Mouse (Mus musculus) midbrain, embryonic 15.5 days (tissue): Measurements from ENCODE around the gene Rere. TPM values are rescaled to one million over a fixed set of nuclear protein-coding genes. Genes with fewer than 3 reads are reported as not detected.
A peak's percentile ranks its signal among the peaks of the same experiment; 100 is the strongest.

Experiments
- ATAC-seq: fragments of 200-750 bp; cut with Nextera tagmentation; replicated peaks from 2 replicates; pipeline ENCODE4 v1.8.0; 2017; ENCODE audit warnings: moderate TSS enrichment
- H3K27ac ChIP-seq: fragments of 300-500 bp; sonication (generic); 2 replicates; pipeline ENCODE4 v1.5.1; 2015; ENCODE audit warnings: mild to moderate bottlenecking, inconsistent platforms
- H3K27me3 ChIP-seq: fragments of 300-500 bp; sonication (generic); replicated peaks from 2 replicates; pipeline ENCODE4 v1.6.1; 2015; ENCODE audit warnings: inconsistent platforms
- H3K36me3 ChIP-seq: fragments of 300-500 bp; sonication (generic); replicated peaks from 2 replicates; pipeline ENCODE4 v1.6.1; 2015; ENCODE audit warnings: inconsistent platforms
- H3K4me1 ChIP-seq: fragments of 300-500 bp; sonication (generic); 2 replicates; pipeline ENCODE4 v1.6.1; 2015; ENCODE audit warnings: inconsistent platforms
- H3K4me2 ChIP-seq: fragments of 300-500 bp; sonication (generic); 2 replicates; pipeline ENCODE4 v1.6.1; 2015; ENCODE audit warnings: inconsistent platforms, mild to moderate bottlenecking, moderate library complexity
- H3K4me3 ChIP-seq: fragments of 300-500 bp; sonication (generic); 2 replicates; pipeline ENCODE4 v1.5.1; 2015; ENCODE audit warnings: mild to moderate bottlenecking, inconsistent platforms
- H3K9ac ChIP-seq: fragments of 300-500 bp; sonication (generic); 2 replicates; pipeline ENCODE4 v1.6.1; 2015; ENCODE audit warnings: mild to moderate bottlenecking, inconsistent platforms
- H3K9me3 ChIP-seq: fragments of 300-500 bp; sonication (generic); 2 replicates; pipeline ENCODE4 v1.6.1; 2016; ENCODE audit warnings: inconsistent platforms
- WGBS: fragments of 180-500 bp; shearing (Covaris S2); methylation state at CpG from one replicate; pipeline ENCODE4 v1.1.7; 2015; ENCODE audit warnings: mixed read lengths; 5-methylcytosine and 5-hydroxymethylcytosine counted together
- polyA plus RNA-seq: library from polyadenylated mRNA; unstranded; fragments of >200 nt; fragmentation: Nextera tagmentation; extraction: Ambion mirVana; gene quantifications from 2 replicates; pipeline ENCODE4 v1.2.1, GENCODE M21; 2015

The Rere gene
- polyA plus RNA-seq, 1 experiment from 2014 or later: 37.4 TPM

GRCm38 (mm10) chr4:150294870-150295269, 13.4 kb downstream of the Rere start:
- no peak overlapping the region for H3K4me3 ChIP-seq
- no peak overlapping the region for H3K9ac ChIP-seq
- H3K27ac ChIP-seq: no peak overlapping the region
- no peaks in the 10 kb centered on the region for H3K27me3 ChIP-seq
- 93% methylated on average over 7 of the region's 7 CpGs for WGBS
- no peak for ATAC-seq
- no peaks in the 10 kb centered on the region for H3K9me3 ChIP-seq
- H3K36me3 ChIP-seq: no peaks in the 10 kb centered on the region
- no peak overlapping the region for H3K4me2 ChIP-seq
- H3K4me1 ChIP-seq: peaks cover 6% of the 10 kb centered on the region; the same call in 1 of the 2 replicates

DNA sequence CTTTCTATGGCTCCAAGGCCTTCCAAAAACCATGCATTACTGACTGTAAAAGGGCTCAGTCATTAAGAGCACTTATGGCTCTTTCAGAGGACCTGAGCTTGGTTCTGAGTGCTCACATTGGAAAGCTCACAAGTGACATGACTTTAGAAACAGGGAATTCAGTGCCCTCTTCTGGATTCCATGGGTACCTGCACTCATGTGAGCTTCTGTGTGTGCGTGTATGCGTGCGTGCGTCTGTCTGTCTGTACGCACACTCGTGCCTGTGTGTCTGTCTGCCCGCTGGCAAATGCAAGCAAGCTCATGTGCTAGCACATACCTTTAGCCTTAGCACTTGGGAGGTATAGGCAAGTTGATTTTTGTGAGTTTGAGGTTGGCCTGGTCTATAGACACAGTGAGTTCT, 14.5 kb downstream of the Rere start:
- 88% methylated on average over 7 of the region's 7 CpGs for WGBS
- Histone ChIP-seq H3K4me1 (peaks cover 6% of the 10 kb centered on the region; the same call in 1 of the 2 replicates), H3K9ac (no peak overlapping the region), H3K4me2 (no peak overlapping the region), H3K27me3 (no peaks in the 10 kb centered on the region), H3K27ac (no peak overlapping the region), H3K9me3 (no peaks in the 10 kb centered on the region), H3K4me3 (no peak overlapping the region), H3K36me3 (no peaks in the 10 kb centered on the region)
- no peak for ATAC-seq

DNA sequence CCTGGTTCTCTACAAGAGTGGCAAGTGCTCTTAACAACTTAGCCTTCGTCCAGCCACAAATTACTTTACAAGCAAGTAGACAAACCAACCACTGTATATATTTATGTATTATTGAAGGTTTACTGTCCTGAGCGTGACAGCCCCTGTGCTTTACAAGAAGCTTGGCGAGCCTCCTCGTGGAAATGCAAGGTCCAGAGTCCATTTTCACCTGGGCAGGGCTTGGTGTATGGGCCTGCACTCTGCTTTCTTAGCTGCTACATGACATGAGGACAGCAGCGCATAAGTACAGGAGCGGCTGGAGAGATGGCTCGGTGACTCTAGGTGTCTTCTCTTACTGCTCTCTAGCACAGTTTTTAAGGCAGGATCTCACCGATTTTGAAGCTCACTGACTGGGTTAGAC, 21.3 kb downstream of the Rere start:
- H3K27me3 ChIP-seq: no peaks in the 10 kb centered on the region
- H3K27ac ChIP-seq: no peak overlapping the region
- H3K9me3 ChIP-seq: no peaks in the 10 kb centered on the region
- no peaks in the 10 kb centered on the region for H3K36me3 ChIP-seq
- WGBS: 93% methylated on average over 8 of the region's 8 CpGs
- H3K4me1 ChIP-seq: peaks cover 36% of the 10 kb centered on the region
- no peak overlapping the region for H3K4me2 ChIP-seq
- H3K9ac ChIP-seq: no peak overlapping the region
- no peak for ATAC-seq
- H3K4me3 ChIP-seq: no peak overlapping the region

- 78% methylated on average over 2 of the region's 2 CpGs for WGBS
- no peak for ATAC-seq
These were observed 25.3 kb downstream of the Rere start for GRCm38 (mm10) chr4:150306701-150307100.

GRCm38 (mm10) chr4:150307226-150307625, 25.8 kb downstream of the Rere start:
- Histone ChIP-seq H3K4me1 (peaks cover 71% of the 10 kb centered on the region), H3K9me3 (no peaks in the 10 kb centered on the region), H3K27me3 (no peaks in the 10 kb centered on the region), H3K9ac (no peak overlapping the region), H3K36me3 (no peaks in the 10 kb centered on the region), H3K4me2 (no peak overlapping the region), H3K27ac (no peak overlapping the region), H3K4me3 (no peak overlapping the region)
- 93% methylated on average over 1 of the region's 1 CpGs for WGBS
- ATAC-seq: no peak

More at GRCm38 (mm10) chr4:150306701-150307100, 25.3 kb downstream of the Rere start:
- Histone ChIP-seq H3K9me3 (no peaks in the 10 kb centered on the region), H3K9ac (no peak overlapping the region), H3K27ac (no peak overlapping the region), H3K4me3 (no peak overlapping the region), H3K36me3 (no peaks in the 10 kb centered on the region), H3K4me1 (peaks cover 66% of the 10 kb centered on the region), H3K4me2 (no peak overlapping the region), H3K27me3 (no peaks in the 10 kb centered on the region)

GRCm38 (mm10) chr4:150311431-150311830, 30.0 kb downstream of the Rere start:
- Histone ChIP-seq H3K27ac (no peak overlapping the region), H3K4me2 (no peak overlapping the region), H3K36me3 (no peaks in the 10 kb centered on the region), H3K27me3 (no peaks in the 10 kb centered on the region), H3K9me3 (no peaks in the 10 kb centered on the region), H3K4me3 (no peak overlapping the region), H3K4me1 (peaks cover 51% of the 10 kb centered on the region), H3K9ac (no peak overlapping the region)
- WGBS: 87% methylated on average over 2 of the region's 2 CpGs
- no peak for ATAC-seq

DNA sequence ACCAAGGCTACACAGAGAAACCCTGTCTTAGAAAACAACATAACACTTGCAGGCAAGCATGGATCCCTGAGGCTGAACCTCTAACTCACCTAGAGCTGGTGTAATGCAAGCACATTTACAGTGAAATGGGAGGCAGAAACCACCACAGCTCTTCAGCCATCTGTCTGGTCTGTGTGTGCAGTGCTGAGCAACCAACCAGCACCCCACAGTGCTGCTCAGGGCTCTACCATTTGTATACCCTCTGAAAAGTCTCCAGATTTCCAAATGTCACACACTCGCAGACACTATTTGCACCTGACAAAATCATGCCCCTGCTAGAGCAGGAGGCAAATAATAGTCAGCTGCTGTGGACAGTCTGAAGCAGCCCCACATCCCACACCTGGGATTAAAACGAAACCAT, 31.2 kb downstream of the Rere start:
- ATAC-seq: no peak

GRCm38 (mm10) chr4:150315301-150315700, 33.9 kb downstream of the Rere start:
- H3K27ac ChIP-seq: no peak overlapping the region
- H3K36me3 ChIP-seq: no peaks in the 10 kb centered on the region
- H3K27me3 ChIP-seq: no peaks in the 10 kb centered on the region
- no peaks in the 10 kb centered on the region for H3K9me3 ChIP-seq
- peaks cover 26% of the 10 kb centered on the region for H3K4me1 ChIP-seq
- no peak overlapping the region for H3K4me3 ChIP-seq
- H3K4me2 ChIP-seq: no peak overlapping the region
- WGBS: 98% methylated on average over 19 of the region's 19 CpGs
- no peak overlapping the region for H3K9ac ChIP-seq
- ATAC-seq: no peak

More for the DNA sequence above, 31.2 kb downstream of the Rere start:
- H3K27me3 ChIP-seq: no peaks in the 10 kb centered on the region
- no peaks in the 10 kb centered on the region for H3K36me3 ChIP-seq
- H3K4me3 ChIP-seq: no peak overlapping the region
- WGBS: 88% methylated on average over 2 of the region's 2 CpGs
- no peak overlapping the region for H3K9ac ChIP-seq
- H3K4me2 ChIP-seq: no peak overlapping the region
- no peaks in the 10 kb centered on the region for H3K9me3 ChIP-seq
- H3K4me1 ChIP-seq: peaks cover 41% of the 10 kb centered on the region
- H3K27ac ChIP-seq: 0 out of 2 replicates have a peak overlapping the region, but pooled peaks have one; percentile 24

DNA sequence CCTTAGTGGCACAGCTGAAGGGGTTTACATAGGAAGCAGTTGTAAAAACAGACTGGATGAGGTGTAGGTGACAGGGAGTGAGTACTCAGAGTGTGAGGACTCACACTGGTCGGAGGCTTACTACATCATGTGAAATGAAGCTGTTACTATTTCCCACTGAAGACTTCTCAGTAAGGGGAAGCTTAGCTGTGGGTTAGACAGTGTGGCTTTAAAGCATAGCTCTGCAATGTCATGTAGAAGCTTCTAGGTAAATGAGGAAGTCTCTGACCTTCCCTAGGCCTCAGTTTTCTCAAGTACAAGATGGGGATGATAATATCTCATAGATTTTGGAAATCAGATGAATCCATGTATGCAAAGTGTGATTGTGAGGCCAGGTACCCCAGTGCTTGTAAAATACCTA, 35.1 kb downstream of the Rere start:
- Histone ChIP-seq H3K27ac (no peak overlapping the region), H3K9ac (no peak overlapping the region), H3K36me3 (no peaks in the 10 kb centered on the region), H3K9me3 (no peaks in the 10 kb centered on the region), H3K4me3 (no peak overlapping the region), H3K4me1 (peaks cover 18% of the 10 kb centered on the region), H3K4me2 (no peak overlapping the region), H3K27me3 (no peaks in the 10 kb centered on the region)
- WGBS: 94% methylated on average over 1 of the region's 1 CpGs
- no peak for ATAC-seq

GRCm38 (mm10) chr4:150325046-150325801, 43.8 kb downstream of the Rere start:
- H3K4me2 ChIP-seq: no peak overlapping the region
- peaks cover 14% of the 10 kb centered on the region for H3K4me1 ChIP-seq
- H3K9me3 ChIP-seq: no peaks in the 10 kb centered on the region
- no peaks in the 10 kb centered on the region for H3K36me3 ChIP-seq
- no peak for ATAC-seq
- 64% methylated on average over 3 of the region's 3 CpGs for WGBS
- H3K27ac ChIP-seq: no peak overlapping the region
- no peak overlapping the region for H3K9ac ChIP-seq
- no peaks in the 10 kb centered on the region for H3K27me3 ChIP-seq
- H3K4me3 ChIP-seq: no peak overlapping the region

GRCm38 (mm10) chr4:150326005-150326404, 44.6 kb downstream of the Rere start:
- H3K9me3 ChIP-seq: no peaks in the 10 kb centered on the region
- 78% methylated on average over 2 of the region's 2 CpGs for WGBS
- H3K4me2 ChIP-seq: no peak overlapping the region
- no peak for ATAC-seq
- H3K4me1 ChIP-seq: peaks cover 14% of the 10 kb centered on the region
- H3K27ac ChIP-seq: no peak overlapping the region
- no peak overlapping the region for H3K9ac ChIP-seq
- H3K36me3 ChIP-seq: no peaks in the 10 kb centered on the region
- no peaks in the 10 kb centered on the region for H3K27me3 ChIP-seq
- no peak overlapping the region for H3K4me3 ChIP-seq

DNA sequence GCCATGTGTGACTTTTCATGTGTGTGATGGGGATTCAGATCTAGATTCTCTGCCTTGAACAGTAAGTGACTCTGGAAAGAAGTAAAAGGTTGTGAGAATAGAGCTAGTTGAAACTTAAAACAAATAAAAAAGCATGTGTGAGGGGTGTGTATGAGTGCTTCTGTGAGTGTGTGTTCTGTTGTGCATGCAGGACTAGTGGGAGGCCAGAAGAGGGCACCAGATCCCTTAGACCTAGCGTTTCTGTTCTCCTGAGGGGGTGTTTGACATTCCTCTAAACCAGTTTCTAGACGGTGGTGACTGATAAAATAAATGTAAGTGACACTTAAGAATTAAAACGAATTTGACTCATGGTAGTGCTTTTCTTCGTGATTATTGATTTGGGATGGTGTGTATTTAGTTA, 46.0 kb downstream of the Rere start:
- no peak overlapping the region for H3K9ac ChIP-seq
- H3K4me1 ChIP-seq: peaks cover 22% of the 10 kb centered on the region
- H3K27ac ChIP-seq: no peak overlapping the region
- no peak overlapping the region for H3K4me3 ChIP-seq
- H3K36me3 ChIP-seq: no peaks in the 10 kb centered on the region
- no peaks in the 10 kb centered on the region for H3K27me3 ChIP-seq
- no peaks in the 10 kb centered on the region for H3K9me3 ChIP-seq
- no peak for ATAC-seq
- H3K4me2 ChIP-seq: no peak overlapping the region
- 82% methylated on average over 4 of the region's 4 CpGs for WGBS
